Mouse (Mus musculus) lung, adult 2 months (tissue): ENCODE measurements around the gene Ackr3.

Source experiments
- CTCF ChIP-seq: fragments of 200-500 bp; IDR thresholded peaks from 2 replicates; pipeline ENCODE4 v1.5.1; 2011; ENCODE audit warnings: mild to moderate bottlenecking, low read length, control low read depth; ENCODE audit not compliant: insufficient read depth
- POLR2A ChIP-seq: fragments of 200-500 bp; IDR thresholded peaks from 2 replicates; pipeline ENCODE4 v1.6.1; 2011; ENCODE audit warnings: low read depth, mild to moderate bottlenecking, control low read depth, low read length, borderline replicate concordance; ENCODE audit errors: extremely low read depth

GRCm38 (mm10) chr1:90244537-90244936 is 40.8 kb downstream of the Ackr3 start:
- TF ChIP-seq POLR2A: no peak
- TF ChIP-seq CTCF: no peak
